Mouse (Mus musculus) MEL (cell line): ENCODE measurements around the gene Neu1. TPM values are rescaled to one million over a fixed set of nuclear protein-coding genes. Genes with fewer than 3 reads are reported as not detected.

ENCODE experiments used
- DNase-seq: peaks from one replicate; pipeline ENCODE4 v3.0.0; 2011; ENCODE audit warnings: low read depth, low spot score
- H3K27ac ChIP-seq: 2 replicates; pipeline ENCODE4 v1.5.1; 2012; ENCODE audit warnings: low read depth, mild to moderate bottlenecking, control low read depth, low read length, moderate library complexity; ENCODE audit not compliant: control insufficient read depth
- H3K27me3 ChIP-seq, 2 experiments: fragments of 150-350 bp in 1 of 2; sonication (generic) in 1 of 2; 2 replicates each; pipeline ENCODE4 v1.6.1; 2012; ENCODE audit warnings: low read length in 2 of 2, mild to moderate bottlenecking in 2 of 2, improper control_type of control experiment in 1 of 2, moderate library complexity in 1 of 2; ENCODE audit not compliant: insufficient read depth in 2 of 2, control insufficient read depth in 1 of 2
- H3K36me3 ChIP-seq, 2 experiments: 2 replicates each; pipeline ENCODE4 v1.6.1; 2012 to 2014; ENCODE audit warnings: low read length in 2 of 2, improper control_type of control experiment in 1 of 2, inconsistent platforms in 1 of 2, mild to moderate bottlenecking in 1 of 2; ENCODE audit not compliant: insufficient read depth in 2 of 2, control insufficient read depth in 1 of 2
- H3K4me1 ChIP-seq, 2 experiments: fragments of 150-350 bp in 1 of 2; sonication (generic) in 1 of 2; 2 replicates each; pipeline ENCODE4 v1.6.1; 2012; ENCODE audit warnings: low read length in 2 of 2, improper control_type of control experiment in 1 of 2, mild to moderate bottlenecking in 1 of 2; ENCODE audit not compliant: insufficient read depth in 2 of 2, control insufficient read depth in 1 of 2
- H3K4me3 ChIP-seq, 2 experiments: fragments of 150-350 bp in 1 of 2; sonication (generic) in 1 of 2; 2 replicates each; pipeline ENCODE4 v1.5.1; 2012; ENCODE audit warnings: low read depth in 2 of 2, low read length in 2 of 2, mild to moderate bottlenecking in 2 of 2, moderate library complexity in 2 of 2, control low read depth in 1 of 2, improper control_type of control experiment in 1 of 2; ENCODE audit not compliant: control insufficient read depth in 1 of 2, insufficient read depth in 1 of 2
- H3K79me2 ChIP-seq: 2 replicates; pipeline ENCODE4 v1.6.1; 2012; ENCODE audit warnings: mild to moderate bottlenecking, low read length, moderate library complexity; ENCODE audit not compliant: control insufficient read depth, poor library complexity, insufficient read depth
- H3K9ac ChIP-seq: 2 replicates; pipeline ENCODE4 v1.6.1; 2012; ENCODE audit warnings: low read depth, mild to moderate bottlenecking, control low read depth, low read length, moderate library complexity; ENCODE audit not compliant: control insufficient read depth, poor library complexity, severe bottlenecking
- H3K9me3 ChIP-seq: fragments of 150-350 bp; sonication (generic); replicated peaks from 2 replicates; pipeline ENCODE4 v1.6.1; 2012; ENCODE audit warnings: mild to moderate bottlenecking, low read length, improper control_type of control experiment, moderate library complexity; ENCODE audit not compliant: insufficient read depth
- CHD1 ChIP-seq: IDR thresholded peaks from 2 replicates; pipeline ENCODE4 v1.6.1; 2012; ENCODE audit warnings: low read depth, mild to moderate bottlenecking, inconsistent platforms, low read length, improper control_type of control experiment
- E2F4 ChIP-seq: IDR thresholded peaks from 2 replicates; pipeline ENCODE4 v1.6.1; 2011; ENCODE audit warnings: low read depth, low read length, improper control_type of control experiment, borderline replicate concordance
- EP300 ChIP-seq, 2 experiments: IDR thresholded peaks; 2 replicates each; pipeline ENCODE4 v1.6.1; 2011; ENCODE audit warnings: improper control_type of control experiment in 2 of 2, low read length in 2 of 2, low read depth in 1 of 2, mild to moderate bottlenecking in 1 of 2
- ETS1 ChIP-seq: IDR thresholded peaks from 2 replicates; pipeline ENCODE4 v1.6.1; 2012; ENCODE audit warnings: low read depth, mild to moderate bottlenecking, inconsistent platforms, low read length, improper control_type of control experiment, moderate library complexity
- GABPA ChIP-seq: IDR thresholded peaks from 2 replicates; pipeline ENCODE4 v1.6.1; 2012; ENCODE audit warnings: low read depth, mild to moderate bottlenecking, inconsistent platforms, low read length, improper control_type of control experiment, moderate library complexity
- GATA1 ChIP-seq: IDR thresholded peaks from 2 replicates; pipeline ENCODE4 v1.6.1; 2011; ENCODE audit warnings: low read depth, low read length, improper control_type of control experiment
- HCFC1 ChIP-seq: IDR thresholded peaks from 2 replicates; pipeline ENCODE4 v1.6.1; 2012; ENCODE audit warnings: low read depth, mild to moderate bottlenecking, inconsistent platforms, low read length, improper control_type of control experiment, moderate library complexity
- MXI1 ChIP-seq: IDR thresholded peaks from 2 replicates; pipeline ENCODE4 v1.6.1; 2011; ENCODE audit warnings: mild to moderate bottlenecking, low read depth, low read length, improper control_type of control experiment
- MYB ChIP-seq: IDR thresholded peaks from 2 replicates; pipeline ENCODE4 v1.6.1; 2011; ENCODE audit warnings: mild to moderate bottlenecking, low read depth, low read length, improper control_type of control experiment
- MYC ChIP-seq: IDR thresholded peaks from 2 replicates; pipeline ENCODE4 v1.6.1; 2011; ENCODE audit warnings: low read depth, mild to moderate bottlenecking, low read length, improper control_type of control experiment, moderate library complexity
- NRF1 ChIP-seq: IDR thresholded peaks from 2 replicates; pipeline ENCODE4 v1.6.1; 2014; ENCODE audit warnings: low read depth, mild to moderate bottlenecking, inconsistent platforms, low read length, improper control_type of control experiment, moderate library complexity; ENCODE audit not compliant: poor library complexity, insufficient read depth, severe bottlenecking
- RCOR1 ChIP-seq: IDR thresholded peaks from 2 replicates; pipeline ENCODE4 v1.6.1; 2012; ENCODE audit warnings: low read depth, mild to moderate bottlenecking, inconsistent platforms, low read length, improper control_type of control experiment
- SIN3A ChIP-seq: IDR thresholded peaks from 2 replicates; pipeline ENCODE4 v1.6.1; 2012; ENCODE audit warnings: low read length, improper control_type of control experiment, inconsistent platforms
- SMC3 ChIP-seq: IDR thresholded peaks from 2 replicates; pipeline ENCODE4 v1.6.1; 2011; ENCODE audit warnings: low read depth, low read length, improper control_type of control experiment
- TBP ChIP-seq: IDR thresholded peaks from 2 replicates; pipeline ENCODE4 v1.8.0; 2011; ENCODE audit warnings: low read depth, low read length, improper control_type of control experiment
- USF1 ChIP-seq: IDR thresholded peaks from 2 replicates; pipeline ENCODE4 v1.6.1; 2014; ENCODE audit warnings: low read depth, mild to moderate bottlenecking, inconsistent platforms, low read length, improper control_type of control experiment, moderate library complexity
- USF2 ChIP-seq, 2 experiments: IDR thresholded peaks; 2 replicates each; pipeline ENCODE4 v1.6.1; 2011 to 2012; ENCODE audit warnings: improper control_type of control experiment in 2 of 2, low read length in 2 of 2, borderline replicate concordance in 1 of 2, inconsistent platforms in 1 of 2, low read depth in 1 of 2, mild to moderate bottlenecking in 1 of 2; ENCODE audit not compliant: insufficient read depth in 1 of 2
- ZC3H11A ChIP-seq: IDR thresholded peaks from 2 replicates; pipeline ENCODE4 v1.6.1; 2012; ENCODE audit warnings: low read depth, mild to moderate bottlenecking, inconsistent platforms, low read length, improper control_type of control experiment
- ZKSCAN1 ChIP-seq: IDR thresholded peaks from 2 replicates; pipeline ENCODE4 v1.6.1; 2012; ENCODE audit warnings: low read depth, mild to moderate bottlenecking, inconsistent platforms, low read length, improper control_type of control experiment, moderate library complexity
- ZMIZ1 ChIP-seq: IDR thresholded peaks from 2 replicates; pipeline ENCODE4 v1.6.1; 2012; ENCODE audit warnings: low read depth, mild to moderate bottlenecking, inconsistent platforms, low read length, improper control_type of control experiment, moderate library complexity
- polyA plus RNA-seq, 2 experiments: library from polyadenylated mRNA; stranded (reverse) in 1 of 2; unstranded in 1 of 2; fragments of >175 nt in 1 of 2; fragments of >200 nt in 1 of 2; gene quantifications; 2 replicates each; pipeline versions ENCODE4 v1.2.1 to v1.2.4; 2012; ENCODE audit warnings: low replicate concordance in 2 of 2, low read depth in 1 of 2; ENCODE audit not compliant: insufficient read length in 2 of 2, insufficient read depth in 1 of 2, missing spikeins in 1 of 2
- total RNA-seq: library from RNA; depleted of rRNA; stranded (reverse); fragments of 300-350 nt; gene quantifications from 2 replicates; pipeline ENCODE4 v1.2.3, GENCODE M21; 2012

Gene Neu1
- total and polyA plus RNA-seq, 3 experiments = 6.5 to 7.9 TPM; not detected in 1

- H3K27ac ChIP-seq = no peak overlapping the region
- H3K79me2 ChIP-seq = no peaks in the 10 kb centered on the region
- H3K9ac ChIP-seq = no peak overlapping the region
- peaks cover 0 to 6% of the 10 kb centered on the region in 2 experiments; a peak in 2 of 4 replicates for H3K36me3 ChIP-seq
- no peak for DNase-seq
- no peaks in the 10 kb centered on the region for H3K27me3 ChIP-seq
- H3K4me1 ChIP-seq = peaks cover 0 to 7% of the 10 kb centered on the region in 2 experiments; a peak in 2 of 4 replicates
- H3K4me3 ChIP-seq = no peak overlapping the region
- TF ChIP-seq EP300 (IDR thresholded peaks at IDR 0.05; ENCODE audit: low read depth in 1 of 2, low read length in 2 of 2) (no peak), HCFC1 (no peak), TBP (no peak), USF2 (IDR thresholded peaks at IDR 0.05; ENCODE audit: borderline replicate concordance in 1 of 2, insufficient read depth in 1 of 2, low read depth in 1 of 2, low read length in 2 of 2) (no peak), ETS1 (no peak), GATA1 (no peak), SIN3A (no peak), ZC3H11A (no peak), RCOR1 (no peak), USF1 (no peak), ZKSCAN1 (no peak), CHD1 (no peak), NRF1 (no peak), MXI1 (no peak), ZMIZ1 (no peak), E2F4 (no peak), GABPA (no peak), SMC3 (no peak), MYB (no peak), MYC (no peak)
- TF ChIP-seq, all 39 proteins: peak for 0
- no peaks in the 10 kb centered on the region for H3K9me3 ChIP-seq
Measured at GRCm38 (mm10) chr17:34937960-34938505, 7.0 kb downstream of the Neu1 start.
